Mouse (Mus musculus) spleen, adult 2 months (tissue): ENCODE results near the gene Cyb5r1. TPM values are rescaled to one million over a fixed set of nuclear protein-coding genes. Genes with fewer than 3 reads are reported as not detected.

ENCODE experiments used
- DNase-seq, 2 experiments: peaks; one replicate each; pipeline versions ENCODE4 v3.0.0 to v3.0.0-alpha.2; 2012 to 2021; ENCODE audit warnings: low spot score in 2 of 2, low read depth in 1 of 2
- H3K27ac ChIP-seq: fragments of 200-500 bp; 2 replicates; pipeline ENCODE4 v1.5.1; 2012; ENCODE audit warnings: low read length, inconsistent platforms; ENCODE audit not compliant: insufficient read depth
- H3K27me3 ChIP-seq: fragments of 200-500 bp; 2 replicates; pipeline ENCODE4 v1.6.1; 2012; ENCODE audit warnings: mild to moderate bottlenecking, moderate library complexity, low read length, inconsistent platforms; ENCODE audit not compliant: control insufficient read depth, insufficient read depth
- H3K36me3 ChIP-seq: fragments of 200-500 bp; 2 replicates; pipeline ENCODE4 v1.6.1; 2012; ENCODE audit warnings: mild to moderate bottlenecking, low read length, inconsistent platforms; ENCODE audit not compliant: control insufficient read depth, insufficient read depth
- H3K4me1 ChIP-seq: fragments of 200-500 bp; 2 replicates; pipeline ENCODE4 v1.6.1; 2011; ENCODE audit warnings: inconsistent platforms; ENCODE audit not compliant: control insufficient read depth, insufficient read depth, insufficient read length
- H3K4me3 ChIP-seq: fragments of 200-500 bp; 2 replicates; pipeline ENCODE4 v1.5.1; 2011; ENCODE audit warnings: mild to moderate bottlenecking, inconsistent platforms; ENCODE audit not compliant: insufficient read depth, insufficient read length; ENCODE audit errors: extremely low read depth
- CTCF ChIP-seq: fragments of 200-500 bp; IDR thresholded peaks from 2 replicates; pipeline ENCODE4 v1.5.1; 2011; ENCODE audit warnings: mild to moderate bottlenecking, inconsistent platforms; ENCODE audit not compliant: insufficient read depth, insufficient read length, insufficient replicate concordance; ENCODE audit errors: extremely low read depth
- POLR2A ChIP-seq: fragments of 200-500 bp; IDR thresholded peaks from 2 replicates; pipeline ENCODE4 v1.6.1; 2011; ENCODE audit warnings: low read depth, low read length, inconsistent platforms
- WGBS: fragments of 180-500 bp; shearing (Covaris S2); methylation state at CpG from one replicate; pipeline ENCODE4 v1.1.7; 2018; 5-methylcytosine and 5-hydroxymethylcytosine counted together
- polyA plus RNA-seq: library from polyadenylated mRNA; depleted of rRNA; stranded (reverse); fragments of >200 nt; gene quantifications from 2 replicates; pipeline ENCODE4 v1.2.3, GENCODE M21; 2012; rRNA removed

The Cyb5r1 gene
- polyA plus RNA-seq, result 46.0 and 46.4 TPM in 2 replicates

DNA sequence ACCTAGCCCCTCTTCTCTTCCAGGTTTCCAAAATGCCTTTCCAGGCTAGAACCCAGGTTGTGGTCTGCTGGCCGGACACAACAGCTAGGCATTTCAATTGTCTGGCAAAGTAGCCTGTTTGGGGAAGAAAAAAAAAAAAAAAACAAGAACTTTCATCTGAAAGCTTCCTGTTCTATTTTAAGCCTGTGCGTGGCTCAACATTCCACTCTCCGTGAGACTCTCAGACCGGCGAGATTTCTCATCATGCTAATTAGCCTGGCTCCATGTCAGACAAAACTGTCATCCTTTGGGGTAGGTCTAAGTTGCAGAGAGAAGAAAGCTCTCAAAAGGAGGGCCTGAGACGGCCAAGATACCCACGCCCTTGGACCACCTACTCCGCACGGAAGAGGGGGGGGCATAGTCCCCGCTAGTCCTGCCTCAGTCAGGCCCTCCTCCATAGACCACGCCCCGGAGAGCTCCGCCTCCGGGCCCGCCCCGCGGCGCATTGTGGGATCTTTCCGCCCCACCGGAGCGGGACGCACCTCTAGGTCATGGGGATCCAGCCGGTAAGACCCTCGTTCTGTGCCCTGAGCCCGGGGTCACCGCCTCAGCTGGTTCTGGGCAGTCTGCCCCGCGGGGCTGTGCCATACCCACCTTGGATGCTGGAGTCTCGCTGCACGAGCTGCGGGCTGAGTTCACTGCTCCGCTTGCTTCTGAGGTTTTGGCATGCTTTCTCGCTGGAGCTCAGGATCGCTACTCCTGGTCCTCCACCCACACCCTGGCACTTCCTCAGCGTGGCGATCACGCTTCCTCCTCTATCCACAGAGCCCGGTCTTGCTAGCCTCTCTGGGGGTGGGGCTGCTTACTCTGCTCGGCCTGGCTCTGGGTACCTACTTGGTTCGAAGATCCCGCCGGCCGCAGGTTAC lies at the start of gene Cyb5r1:
Gene Cyb5r1 (plus strand): TSS at position 51 of the 905 bp plus-strand sequence.
- Histone ChIP-seq H3K27ac (peak within 1 kb of the TSS; percentile 71), H3K27me3 (no peaks in the 10 kb centered on the region), H3K4me1 (peaks cover 3% of the 10 kb centered on the region; the same call in 1 of the 2 replicates), H3K4me3 (peak within 1 kb of the TSS; percentile 72), H3K36me3 (peaks cover 3% of the 10 kb centered on the region; the same call in 1 of the 2 replicates)
- peak; percentile 41 to 69 for DNase-seq
- WGBS, result under 1% methylated on average over 43 of the region's 43 CpGs
- no peak for TF ChIP-seq CTCF
- TF ChIP-seq POLR2A, result no peak

DNA sequence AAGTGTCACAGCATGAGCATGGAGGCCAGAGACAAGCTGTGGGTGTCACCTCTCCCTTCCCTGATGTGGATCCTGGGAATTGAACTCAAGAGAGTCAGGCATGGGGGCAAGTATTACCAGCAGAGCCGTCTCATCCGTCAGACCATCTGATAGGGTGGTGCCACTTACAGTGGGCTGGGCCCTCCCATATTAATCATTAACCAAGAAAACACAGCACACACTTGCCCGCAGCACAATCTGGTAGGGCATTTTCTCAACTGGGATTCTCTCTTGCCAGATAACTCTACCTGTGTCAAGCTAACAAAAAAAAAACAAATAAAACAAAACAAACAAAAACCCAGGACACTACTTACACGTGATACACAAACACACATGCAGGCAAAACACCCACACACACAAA lies 47.9 kb upstream of the Cyb5r1 start:
- no peak overlapping the region for H3K27ac ChIP-seq
- H3K36me3 ChIP-seq, result peaks cover 25% of the 10 kb centered on the region
- no peak overlapping the region for H3K4me3 ChIP-seq
- no peaks in the 10 kb centered on the region for H3K27me3 ChIP-seq
- TF ChIP-seq POLR2A (no peak), CTCF (no peak)
- DNase-seq, result no peak
- WGBS, result 90% methylated on average over 4 of the region's 4 CpGs
- peaks cover 5% of the 10 kb centered on the region; the same call in 1 of the 2 replicates for H3K4me1 ChIP-seq

DNA sequence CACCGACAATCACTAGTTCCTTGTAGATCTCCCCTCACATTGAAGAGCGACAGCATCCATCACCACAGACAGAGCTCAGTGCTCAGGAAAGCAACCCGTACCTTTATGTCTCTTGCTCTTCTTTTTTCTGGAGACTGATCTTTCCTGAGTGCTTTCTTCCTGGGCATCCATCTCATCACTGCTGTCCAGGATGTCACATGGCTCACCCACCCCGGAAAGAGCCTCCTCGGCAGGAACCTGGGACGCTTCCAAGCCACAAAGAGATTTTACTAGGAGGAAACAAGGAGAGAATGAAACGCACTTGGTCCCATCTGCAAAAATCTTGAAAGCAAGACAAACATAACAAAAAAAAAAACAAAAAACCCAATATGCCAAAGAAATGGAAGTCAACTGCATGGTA lies 44.7 kb upstream of the Cyb5r1 start:
- Histone ChIP-seq H3K4me3 (peak overlapping the region; percentile 23), H3K4me1 (peaks cover 5% of the 10 kb centered on the region; the same call in 1 of the 2 replicates), H3K36me3 (peaks cover 12% of the 10 kb centered on the region; the same call in 1 of the 2 replicates), H3K27ac (no peak overlapping the region), H3K27me3 (no peaks in the 10 kb centered on the region)
- TF ChIP-seq CTCF (no peak), POLR2A (no peak)
- no peak for DNase-seq
- WGBS, result 55% methylated on average over 7 of the region's 7 CpGs

DNA sequence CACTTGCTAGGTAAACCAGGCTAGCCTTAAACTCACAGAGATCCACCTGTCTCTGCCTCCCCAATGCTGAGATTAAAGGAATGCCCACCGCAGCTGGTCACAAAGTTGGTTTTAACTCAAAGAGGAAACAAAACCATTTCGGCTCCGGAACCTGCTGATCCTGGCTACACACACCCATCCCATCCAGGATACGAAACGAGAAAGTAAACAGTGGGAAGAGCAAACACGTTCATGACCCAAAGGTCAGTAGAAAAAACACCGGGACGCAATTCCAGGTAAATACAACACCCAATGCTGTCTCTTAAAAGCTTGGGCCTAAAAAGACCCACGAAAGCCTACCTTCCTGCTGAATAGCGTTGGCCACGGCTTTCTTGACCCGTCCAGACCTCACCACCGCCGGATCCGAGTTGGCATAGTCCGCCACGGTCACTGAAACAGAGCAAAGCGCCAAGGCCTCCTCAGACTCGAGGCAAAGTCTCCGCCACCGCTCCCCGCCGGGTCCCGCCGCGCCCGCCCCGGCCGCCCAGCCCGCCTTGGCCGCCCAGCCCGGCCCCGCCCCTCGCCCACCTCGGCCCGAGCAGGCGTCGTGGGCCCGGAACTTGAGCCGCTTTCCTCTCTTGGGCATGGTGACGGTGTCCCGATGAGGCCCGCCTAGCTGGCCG lies 44.0 kb upstream of the Cyb5r1 start:
- DNase-seq, result no peak
- Histone ChIP-seq H3K27ac (peak overlapping the region; percentile 78), H3K4me1 (peaks cover 5% of the 10 kb centered on the region; the same call in 1 of the 2 replicates), H3K27me3 (no peaks in the 10 kb centered on the region), H3K4me3 (peak overlapping the region; percentile 89), H3K36me3 (peaks cover 8% of the 10 kb centered on the region; the same call in 1 of the 2 replicates)
- TF ChIP-seq POLR2A (no peak), CTCF (no peak)
- WGBS, result under 1% methylated on average over 43 of the region's 44 CpGs

DNA sequence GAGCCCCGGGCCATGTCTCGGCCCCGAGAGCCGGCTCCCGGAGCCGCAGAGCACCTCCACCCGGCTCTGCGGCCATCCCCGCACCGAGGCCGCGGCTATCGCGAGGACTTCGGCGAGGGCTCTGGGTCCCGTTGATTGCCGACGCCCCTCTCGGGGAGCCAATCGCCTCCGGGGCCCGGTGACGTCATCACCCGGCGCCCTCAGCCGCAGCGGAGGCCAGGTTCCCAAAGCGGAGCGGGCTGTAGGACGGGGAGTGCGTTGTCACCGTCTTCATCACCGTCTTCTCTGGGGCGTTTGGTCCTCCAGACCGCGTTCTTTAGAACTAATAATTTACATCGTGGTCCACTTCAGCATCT lies 43.5 kb upstream of the Cyb5r1 start, which contains the start of gene Tmem183a:
Gene Tmem183a (minus strand): TSS at position 123 of the 356 bp plus-strand sequence.
- under 1% methylated on average over 38 of the region's 38 CpGs for WGBS
- H3K4me3 ChIP-seq, result peak within 1 kb of the TSS; percentile 89
- TF ChIP-seq CTCF (no peak), POLR2A (peak; percentile 93)
- peak; percentile 88 to 95 for DNase-seq
- H3K36me3 ChIP-seq, result peaks cover 8% of the 10 kb centered on the region; the same call in 1 of the 2 replicates
- no peaks in the 10 kb centered on the region for H3K27me3 ChIP-seq
- H3K27ac ChIP-seq, result peak within 1 kb of the TSS; percentile 78
- peaks cover 5% of the 10 kb centered on the region; the same call in 1 of the 2 replicates for H3K4me1 ChIP-seq

DNA sequence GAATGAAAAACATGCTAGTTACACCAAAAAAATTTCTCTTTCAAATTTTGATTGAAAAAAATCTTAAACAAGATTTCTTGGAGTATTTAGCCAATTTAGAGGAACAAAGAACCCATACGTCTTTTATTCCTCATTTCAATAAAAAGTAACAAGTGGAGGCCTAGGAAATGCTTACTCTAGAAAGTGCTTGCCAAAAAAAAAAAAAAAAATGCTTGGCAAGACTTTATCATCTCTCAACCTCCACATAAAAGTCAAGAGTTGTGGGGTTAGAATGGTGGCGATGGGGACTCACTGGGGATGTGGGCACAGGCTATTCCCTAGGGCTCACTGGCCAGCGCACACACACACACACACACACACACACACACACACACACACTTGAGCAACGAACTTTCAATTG lies 42.2 kb upstream of the Cyb5r1 start:
- no peak overlapping the region for H3K4me3 ChIP-seq
- WGBS, result 78% methylated on average over 4 of the region's 4 CpGs
- peaks cover 5% of the 10 kb centered on the region; the same call in 1 of the 2 replicates for H3K36me3 ChIP-seq

More for the DNA sequence above, 42.2 kb upstream of the Cyb5r1 start:
- Histone ChIP-seq H3K4me1 (peaks cover 5% of the 10 kb centered on the region; the same call in 1 of the 2 replicates), H3K27ac (no peak overlapping the region), H3K27me3 (no peaks in the 10 kb centered on the region)
- DNase-seq, result no peak
- TF ChIP-seq CTCF (no peak), POLR2A (no peak)
